Mouse (Mus musculus) adrenal gland, adult (tissue): Measurements from ENCODE around the gene Kiss1r.

Experiments
- DNase-seq, 2 experiments: peaks; one replicate each; pipeline ENCODE4 v3.0.0; 2022 to 2023; ENCODE audit warnings: low spot score in 1 of 2; ENCODE audit not compliant: inconsistent age in 2 of 2

Gene Kiss1r

GRCm38 (mm10) chr10:79921572-79921971 lies 4.8 kb downstream of the Kiss1r start:
- DNase-seq, result peak in 1 of 2 experiments; percentile 49

GRCm38 (mm10) chr10:79924998-79925784 lies 8.4 kb downstream of the Kiss1r start:
- DNase-seq, result peak; percentile 92 to 98

GRCm38 (mm10) chr10:79925785-79926490 lies 9.2 kb downstream of the Kiss1r start:
- no peak for DNase-seq

- peak; percentile 91 to 97 for DNase-seq
Observed at GRCm38 (mm10) chr10:79926491-79927323, 9.9 kb downstream of the Kiss1r start, which contains the start of gene Arid3a. Arid3a (plus strand) TSS chr10:79927043.

GRCm38 (mm10) chr10:79927324-79928029 lies 10.7 kb downstream of the Kiss1r start:
- DNase-seq, result peak in 1 of 2 experiments; percentile 89

GRCm38 (mm10) chr10:79928030-79928694 lies 11.4 kb downstream of the Kiss1r start:
- DNase-seq, result peak in 1 of 2 experiments; percentile 90

- DNase-seq, result peak in 1 of 2 experiments; percentile 56
Observed at GRCm38 (mm10) chr10:79928907-79929701, 12.3 kb downstream of the Kiss1r start.

- DNase-seq, result no peak
Observed at GRCm38 (mm10) chr10:79929967-79930825, 13.4 kb downstream of the Kiss1r start.

GRCm38 (mm10) chr10:79930826-79931186 lies 14.0 kb downstream of the Kiss1r start:
- no peak for DNase-seq

- DNase-seq, result no peak
Observed at GRCm38 (mm10) chr10:79931797-79932196, 15.0 kb downstream of the Kiss1r start.

- DNase-seq, result peak in 1 of 2 experiments; percentile 59
Observed at GRCm38 (mm10) chr10:79932736-79933135, 16.0 kb downstream of the Kiss1r start.

- no peak for DNase-seq
Observed at GRCm38 (mm10) chr10:79933145-79933679, 16.4 kb downstream of the Kiss1r start.

- no peak for DNase-seq
Observed at GRCm38 (mm10) chr10:79933861-79934260, 17.1 kb downstream of the Kiss1r start.

GRCm38 (mm10) chr10:79934272-79934721 lies 17.5 kb downstream of the Kiss1r start:
- peak; percentile 77 to 89 for DNase-seq

GRCm38 (mm10) chr10:79934794-79935569 lies 18.2 kb downstream of the Kiss1r start:
- DNase-seq, result no peak

GRCm38 (mm10) chr10:79936284-79936910 lies 19.6 kb downstream of the Kiss1r start:
- peak in 1 of 2 experiments; percentile 66 for DNase-seq
